Mouse (Mus musculus) ES-E14 (cell line): ENCODE measurements around the gene Cpne5.

Experiments used
- HCFC1 ChIP-seq: IDR thresholded peaks from 2 replicates; pipeline ENCODE4 v1.6.1; 2012; ENCODE audit warnings: low read length, inconsistent platforms, borderline replicate concordance; ENCODE audit not compliant: insufficient read depth
- MAFK ChIP-seq: IDR thresholded peaks from 2 replicates; pipeline ENCODE4 v1.6.1; 2014; ENCODE audit warnings: mild to moderate bottlenecking, low read depth, low read length, inconsistent platforms; ENCODE audit not compliant: insufficient read depth
- ZNF384 ChIP-seq: IDR thresholded peaks from 2 replicates; pipeline ENCODE4 v1.6.1; 2012; ENCODE audit warnings: low read depth, low read length, inconsistent platforms

DNA sequence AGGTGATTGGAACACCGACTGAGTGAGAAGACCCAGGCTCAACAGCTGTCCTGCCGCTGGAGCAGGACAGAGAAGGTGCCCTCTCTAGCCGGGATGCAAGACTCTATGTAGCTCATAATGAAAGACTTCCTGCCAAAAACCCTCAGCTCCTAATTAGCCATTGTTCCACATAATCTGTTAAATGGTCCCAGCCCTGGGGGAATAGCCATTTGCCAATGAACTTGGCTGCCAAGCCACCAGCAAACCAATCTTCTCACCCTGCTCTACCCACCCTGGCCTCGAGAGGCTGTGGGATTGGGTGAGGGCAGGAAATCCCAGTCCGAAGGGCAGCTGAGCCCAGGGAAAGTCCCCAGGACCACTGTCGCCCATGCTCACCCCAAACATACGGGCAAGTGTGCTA lies 21.9 kb downstream of the Cpne5 start:
- no peak for TF ChIP-seq MAFK
- no peak for TF ChIP-seq ZNF384
- no peak for TF ChIP-seq HCFC1
